Mouse (Mus musculus): ENCODE measurements around the gene Tmem217.

DNA sequence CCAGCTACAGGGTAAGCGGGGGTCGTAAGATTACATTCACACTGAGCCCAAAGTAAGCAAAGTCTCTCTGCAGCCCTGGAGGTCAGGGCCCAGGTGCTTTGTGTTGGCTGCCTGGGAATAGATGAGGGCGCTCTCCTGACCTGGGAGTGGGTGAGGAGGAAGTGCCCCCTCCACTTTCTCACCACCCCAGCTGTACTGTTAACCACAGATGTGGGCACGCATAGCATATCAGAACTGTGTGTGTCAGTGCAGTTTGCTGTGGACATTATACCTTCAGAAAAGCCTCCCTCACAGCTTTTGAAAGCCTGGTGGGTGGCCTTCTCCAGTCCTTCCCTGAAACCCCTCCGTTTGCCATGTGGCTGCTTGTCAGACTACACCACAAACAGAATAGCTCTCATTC lies 32.1 kb upstream of the Tmem217 start:
- TF ChIP-seq POLR2AphosphoS2 (IDR thresholded peaks at IDR 0.05; ENCODE audit: insufficient read length, low read depth) (no peak), POLR2A (IDR thresholded peaks at IDR 0.05; ENCODE audit: insufficient read length, low read depth) (no peak), MAX (IDR thresholded peaks at IDR 0.05; ENCODE audit: low read depth) (no peak), USF1 (IDR thresholded peaks at IDR 0.05; ENCODE audit: low read depth) (no peak), TCF12 (IDR thresholded peaks at IDR 0.05; ENCODE audit: insufficient read depth, poor library complexity, severe bottlenecking) (no peak), E2F4 (IDR thresholded peaks at IDR 0.05; ENCODE audit: insufficient read depth) (no peak), CEBPB (IDR thresholded peaks at IDR 0.05; ENCODE audit: insufficient read depth, poor library complexity, severe bottlenecking) (no peak), MYOD1 (IDR thresholded peaks at IDR 0.05; ENCODE audit: control insufficient read depth in 1 of 3, insufficient read length in 2 of 3, low read depth in 2 of 3) (no peak), REST (IDR thresholded peaks at IDR 0.05; ENCODE audit: insufficient read depth, insufficient read length) (no peak), SRF (IDR thresholded peaks at IDR 0.05; ENCODE audit: control insufficient read depth, insufficient read length, low read depth) (no peak), TCF3 (IDR thresholded peaks at IDR 0.05; ENCODE audit: insufficient read length, low read depth) (no peak), MYOG (IDR thresholded peaks at IDR 0.05; ENCODE audit: control insufficient read depth in 1 of 3, insufficient read depth in 1 of 3, insufficient read length in 2 of 3, low read depth in 2 of 3) (no peak)

Measured in myocyte (in vitro differentiated cells).